ENCODE assay signal across 1 mouse cellular context in genomic region chr6:129532556-129532941, GRCm38 (mm10).
TF ChIP-seq lines count a peak whose summit lies in the region.

No protein-coding gene starts in this region.

TF ChIP-seq in MEL, 35 proteins besides CTCF, POLR2A, EP300 and RAD21 (continued from another document):
- no peak for TF ChIP-seq BHLHE40 (IDR thresholded peaks at IDR 0.05; ENCODE audit: borderline replicate concordance, low read depth, low read length)
- no peak for TF ChIP-seq TAL1 (IDR thresholded peaks at IDR 0.05; ENCODE audit: low read length)
